Mouse (Mus musculus): Measurements from ENCODE around the gene Nbeal2.
A peak's percentile ranks its signal among the peaks of the same experiment; 100 is the strongest.

Nbeal2 gene

DNA sequence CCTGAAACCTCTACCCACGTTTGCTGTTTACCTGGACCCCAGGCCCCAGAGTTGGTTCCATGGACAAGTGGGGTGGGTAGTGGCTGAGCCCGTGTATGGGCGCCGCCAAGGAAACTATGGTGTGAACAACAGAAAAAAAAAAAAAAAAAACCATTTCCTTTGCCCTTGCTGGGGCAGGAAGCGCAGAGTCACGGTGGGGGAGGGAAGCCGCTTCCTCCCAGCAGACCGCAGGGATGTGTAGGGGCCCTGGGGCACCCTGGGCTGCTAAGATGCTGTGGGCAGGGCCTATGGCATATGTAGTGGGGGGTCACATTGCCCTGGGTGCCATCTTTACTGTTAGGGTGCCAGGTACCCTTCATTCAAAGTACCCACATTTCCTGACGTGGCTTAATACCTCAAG lies 8.7 kb downstream of the Nbeal2 start:
- DNase-seq (ENCODE audit: low spot score) = no peak

DNA sequence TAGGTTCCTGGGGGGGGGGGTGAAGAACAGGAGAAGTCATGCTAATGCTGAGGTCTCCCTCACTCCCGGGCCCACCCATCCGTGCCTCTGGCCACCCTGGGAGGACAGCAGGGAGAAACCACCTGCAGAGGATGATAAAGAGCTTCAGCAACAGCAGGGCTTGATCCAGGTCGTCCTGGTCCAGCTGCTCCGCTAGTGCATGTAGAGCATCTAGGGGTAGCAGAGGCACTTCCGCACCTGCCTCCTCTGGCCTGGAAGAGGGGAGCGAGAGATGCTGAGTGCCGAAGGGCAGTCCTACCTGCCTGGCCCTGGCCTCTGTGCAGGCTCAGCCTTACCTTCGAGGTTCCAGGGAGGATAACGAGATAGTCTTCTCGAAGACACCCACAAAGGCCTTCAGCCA lies 9.7 kb downstream of the Nbeal2 start:
- no peak for DNase-seq (ENCODE audit: low spot score)

DNA sequence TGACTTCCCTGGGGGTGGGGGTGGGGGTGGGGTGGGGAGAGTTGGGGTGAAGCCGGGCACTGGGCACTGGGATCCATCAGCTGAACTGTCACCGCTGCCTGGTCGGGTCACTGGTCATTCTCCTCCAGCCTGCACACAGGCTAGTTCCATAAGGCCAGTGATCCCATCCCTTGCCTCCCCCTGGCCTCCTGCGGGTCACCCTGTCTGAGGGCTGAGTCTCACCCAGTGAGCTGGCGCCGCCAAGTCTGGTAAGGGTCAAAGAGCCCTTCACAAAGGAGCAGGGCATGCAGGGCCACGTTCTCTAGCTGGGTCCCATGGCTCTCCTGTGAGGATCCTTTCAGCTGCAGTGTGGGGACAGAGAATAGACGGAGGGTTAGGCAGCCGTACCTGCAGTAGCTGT lies 10.2 kb downstream of the Nbeal2 start:
- DNase-seq (ENCODE audit: low spot score) = no peak

DNA sequence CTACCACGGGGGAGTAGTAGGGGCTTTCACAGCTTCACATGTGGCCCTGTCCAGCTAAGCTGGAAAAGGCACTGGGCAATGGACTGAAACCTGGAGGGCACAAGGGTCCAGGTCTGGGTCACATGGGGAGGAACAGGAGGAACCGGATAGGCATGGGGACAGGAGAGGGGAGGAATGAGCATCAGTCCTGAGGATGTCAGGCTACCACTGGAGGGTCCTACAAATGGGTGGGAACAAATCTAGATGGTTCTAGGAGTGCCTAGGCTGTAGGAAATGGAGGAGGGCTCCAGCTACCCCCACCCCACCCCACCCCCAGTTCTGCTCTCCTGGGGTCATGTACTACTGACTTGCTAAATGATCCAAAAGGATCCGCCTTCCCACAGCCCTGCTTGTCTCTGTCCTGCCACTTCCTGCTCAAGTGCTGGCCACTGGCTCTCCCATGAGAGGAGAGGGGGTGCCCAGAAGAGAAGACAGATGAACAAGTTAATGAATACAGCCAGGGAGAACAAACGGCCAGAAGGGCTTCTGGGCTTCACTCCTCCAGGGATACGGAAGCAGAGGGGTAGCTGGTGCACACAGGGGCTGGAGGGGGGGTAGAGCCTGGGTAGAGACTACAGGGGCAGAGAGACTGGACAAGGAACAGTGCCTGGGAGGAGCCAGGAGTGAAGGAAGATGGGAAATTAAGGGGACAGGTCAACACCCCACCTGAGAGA lies 11.0 kb downstream of the Nbeal2 start:
- DNase-seq (ENCODE audit: low spot score) = no peak

DNA sequence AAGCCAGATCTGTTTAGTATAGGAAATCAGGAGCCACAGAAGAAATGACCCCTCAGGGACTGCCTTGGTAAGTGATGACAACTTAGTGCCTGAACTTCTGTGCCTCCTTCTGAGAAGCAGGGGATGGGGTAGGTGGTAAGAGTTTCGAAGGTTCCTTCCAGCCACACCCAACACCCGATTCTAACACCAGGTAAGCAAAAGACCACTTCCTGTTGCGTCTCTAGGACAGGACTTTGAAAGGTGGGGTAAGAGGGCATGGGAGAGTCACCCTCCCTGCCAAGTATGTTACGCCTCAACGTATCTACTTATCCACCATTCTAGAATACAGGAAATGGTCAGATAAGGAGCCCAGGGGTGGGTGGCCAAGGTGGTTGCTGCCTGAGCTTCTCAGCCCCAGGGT lies 13.0 kb downstream of the Nbeal2 start:
- no peak for DNase-seq (ENCODE audit: low spot score)

DNA sequence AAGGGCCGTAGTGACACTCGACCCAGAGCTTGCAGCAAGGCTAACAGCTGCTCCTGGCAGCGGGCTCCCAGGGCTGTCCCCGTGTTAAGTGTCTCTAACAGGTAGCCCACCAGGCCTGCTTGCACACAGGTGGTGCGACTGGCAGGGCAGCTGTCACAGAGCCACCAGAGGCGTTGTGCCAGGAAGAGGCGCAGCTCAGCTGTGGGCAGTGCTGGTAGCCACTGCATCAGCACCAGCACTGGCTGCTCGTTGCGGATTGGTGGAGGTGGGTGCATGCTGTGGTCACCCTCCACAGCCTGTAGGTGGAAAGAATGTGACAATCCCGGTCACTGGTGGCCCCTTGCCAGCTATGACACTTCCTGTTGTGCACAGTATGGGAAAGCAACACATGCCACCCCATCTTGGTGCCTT lies 15.3 kb downstream of the Nbeal2 start:
- DNase-seq (ENCODE audit: low spot score) = no peak

DNA sequence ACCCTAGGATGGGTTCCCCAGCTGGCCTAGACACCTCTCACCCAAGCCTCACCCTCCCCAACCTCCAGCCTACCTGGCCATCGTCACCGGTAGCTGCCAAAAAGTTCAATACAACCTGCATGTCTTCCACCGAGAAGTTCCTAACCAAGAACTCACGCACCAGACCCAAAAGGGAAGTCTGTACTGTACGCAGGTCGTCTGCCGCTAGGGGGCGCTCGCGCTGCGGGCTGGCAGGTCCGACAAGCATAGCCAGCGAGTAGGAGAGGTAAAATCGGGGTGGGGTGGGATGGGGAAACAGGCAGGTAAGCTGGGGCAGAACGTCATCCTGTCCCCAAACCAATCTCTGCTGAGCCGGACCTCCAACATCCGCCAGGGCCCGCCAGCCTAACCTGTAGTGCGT lies 18.7 kb downstream of the Nbeal2 start:
- DNase-seq (ENCODE audit: low spot score) = peak; percentile 85

DNA sequence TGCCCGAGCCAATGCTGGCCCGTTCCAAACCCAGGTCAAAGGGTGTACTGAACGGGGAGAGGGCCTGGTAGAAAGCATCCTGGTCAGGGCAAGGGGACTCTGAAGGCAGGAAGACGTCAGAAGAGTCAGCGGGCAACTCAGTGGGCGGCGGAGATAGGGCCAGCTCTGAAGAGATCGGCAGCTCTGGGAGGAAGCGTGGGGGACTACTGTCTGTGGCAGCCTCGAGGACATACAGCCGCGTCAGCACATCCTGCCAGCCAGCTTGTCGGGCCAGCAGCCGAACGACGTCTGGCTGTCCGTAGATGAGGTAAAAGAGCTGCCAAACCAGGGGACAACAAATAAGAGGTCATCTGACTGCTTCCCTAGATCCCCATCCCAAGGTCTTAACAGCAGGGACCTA lies 20.1 kb downstream of the Nbeal2 start:
- no peak for DNase-seq (ENCODE audit: low spot score)

DNA sequence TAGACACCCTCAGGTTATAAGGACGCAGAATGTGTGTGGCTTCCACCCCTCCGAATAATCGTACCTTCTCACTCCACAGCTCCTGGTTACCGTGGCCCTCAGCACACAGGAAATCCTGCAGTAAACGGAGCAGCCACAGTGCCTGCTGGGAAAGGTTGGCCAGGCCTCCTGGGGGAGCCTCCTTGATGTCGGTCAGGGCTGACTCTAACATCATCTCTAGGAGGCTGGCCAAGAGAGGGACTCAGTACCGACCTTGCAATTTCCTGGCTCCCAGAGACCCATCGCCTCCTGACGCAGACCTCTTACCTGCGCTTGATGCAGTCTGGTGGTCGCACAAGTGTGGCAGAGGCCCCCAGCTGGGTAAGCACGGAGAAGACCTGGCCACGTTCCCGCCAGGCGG lies 21.3 kb downstream of the Nbeal2 start:
- no peak for DNase-seq (ENCODE audit: low spot score)

DNA sequence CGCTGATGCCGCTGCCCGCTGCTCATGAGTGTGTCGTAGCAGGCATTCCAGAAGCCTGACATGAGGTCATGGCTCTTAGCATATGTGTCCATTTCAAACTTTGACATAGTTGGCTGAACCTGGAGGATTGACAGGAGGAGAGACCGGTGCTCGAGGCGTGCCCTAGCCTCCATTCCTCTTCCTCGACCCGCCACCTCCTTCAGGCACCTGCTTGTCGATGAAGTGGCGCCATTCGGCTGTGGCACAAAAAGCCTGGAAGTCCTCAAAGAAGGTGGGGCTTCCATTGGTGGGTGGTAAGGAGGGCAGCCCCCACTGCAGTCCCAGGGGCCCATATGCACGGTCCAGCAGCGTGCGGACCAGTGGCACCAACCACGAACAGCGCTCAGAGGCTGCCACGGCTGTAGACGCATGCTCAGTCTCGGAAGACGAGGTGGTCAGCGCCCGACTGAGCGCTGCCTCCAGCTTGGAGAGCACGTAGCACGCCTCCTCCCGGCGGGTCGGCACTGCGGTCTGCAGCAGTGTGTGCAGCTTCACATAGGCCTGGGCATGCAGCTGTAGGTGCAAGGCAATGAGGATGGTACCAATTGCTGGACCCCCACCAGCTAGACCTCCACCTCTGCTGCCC lies 22.2 kb downstream of the Nbeal2 start:
- DNase-seq (ENCODE audit: low spot score) = peak; percentile 58

DNA sequence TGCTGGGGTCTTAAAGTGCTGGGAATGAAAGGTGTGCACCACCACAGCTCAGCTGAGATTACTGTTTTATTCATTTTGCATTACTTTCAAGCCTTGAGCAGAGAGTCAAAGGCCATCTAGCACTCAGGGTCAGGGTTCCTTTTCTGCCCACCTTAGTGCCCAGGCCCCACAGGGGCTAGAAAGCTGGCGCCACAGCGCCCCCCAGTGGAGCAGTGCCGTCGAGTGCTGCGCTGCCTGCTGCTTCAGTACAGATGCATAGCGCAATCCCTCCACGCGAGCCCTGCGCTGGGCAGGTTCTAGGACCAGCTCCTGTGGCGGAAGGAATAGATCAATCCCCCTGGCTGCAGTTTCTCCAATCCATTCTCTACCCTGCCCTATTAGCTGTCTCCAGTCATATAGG lies 22.8 kb downstream of the Nbeal2 start:
- DNase-seq (ENCODE audit: low spot score) = peak; percentile 85

DNA sequence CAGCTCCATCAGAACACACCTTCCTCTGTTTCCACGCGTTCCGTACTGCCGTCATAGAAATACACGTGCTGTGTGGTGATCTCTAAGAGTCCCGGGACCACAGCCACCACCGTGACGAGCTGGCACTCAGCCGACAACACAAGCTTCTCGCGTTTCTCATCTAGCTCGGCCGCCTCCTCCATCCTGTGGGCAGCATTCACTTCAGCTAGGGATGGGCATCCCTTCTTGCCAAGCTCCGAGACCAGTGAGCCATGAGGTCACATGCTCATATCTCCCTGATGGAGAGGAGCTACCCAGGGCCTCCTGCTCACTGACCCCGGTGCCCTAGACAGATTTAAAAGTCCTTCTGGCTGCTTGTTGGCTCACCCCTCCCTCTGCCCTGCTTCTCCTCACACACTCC lies 23.8 kb downstream of the Nbeal2 start:
- DNase-seq (ENCODE audit: low spot score) = no peak

DNA sequence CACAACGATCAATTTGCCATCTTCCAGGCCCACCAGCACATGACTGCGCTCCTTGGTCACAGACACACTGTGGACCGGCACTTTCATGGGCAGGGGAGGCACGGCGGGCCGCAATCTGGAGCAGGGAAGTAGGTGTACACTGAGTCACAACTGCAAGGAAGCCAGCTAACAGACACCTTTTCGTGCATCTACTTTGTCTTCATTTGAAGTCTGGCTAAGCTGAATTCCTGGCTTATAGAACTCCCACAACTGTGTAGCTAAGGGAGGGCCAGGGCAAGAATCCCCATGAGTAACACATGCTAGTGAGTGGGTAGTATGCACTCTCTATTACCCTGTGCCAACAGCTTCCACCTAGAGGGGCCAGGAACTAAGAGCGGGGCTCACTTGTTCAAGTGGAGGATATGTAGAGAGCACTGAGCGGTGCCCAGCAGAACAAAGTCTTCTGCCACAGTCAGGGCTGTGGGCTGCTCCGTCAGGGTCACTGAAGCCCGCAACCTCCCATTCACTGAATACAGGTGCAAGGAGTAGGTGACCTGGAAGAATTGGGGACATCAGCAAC lies 28.5 kb downstream of the Nbeal2 start:
- no peak for DNase-seq (ENCODE audit: low spot score)

DNA sequence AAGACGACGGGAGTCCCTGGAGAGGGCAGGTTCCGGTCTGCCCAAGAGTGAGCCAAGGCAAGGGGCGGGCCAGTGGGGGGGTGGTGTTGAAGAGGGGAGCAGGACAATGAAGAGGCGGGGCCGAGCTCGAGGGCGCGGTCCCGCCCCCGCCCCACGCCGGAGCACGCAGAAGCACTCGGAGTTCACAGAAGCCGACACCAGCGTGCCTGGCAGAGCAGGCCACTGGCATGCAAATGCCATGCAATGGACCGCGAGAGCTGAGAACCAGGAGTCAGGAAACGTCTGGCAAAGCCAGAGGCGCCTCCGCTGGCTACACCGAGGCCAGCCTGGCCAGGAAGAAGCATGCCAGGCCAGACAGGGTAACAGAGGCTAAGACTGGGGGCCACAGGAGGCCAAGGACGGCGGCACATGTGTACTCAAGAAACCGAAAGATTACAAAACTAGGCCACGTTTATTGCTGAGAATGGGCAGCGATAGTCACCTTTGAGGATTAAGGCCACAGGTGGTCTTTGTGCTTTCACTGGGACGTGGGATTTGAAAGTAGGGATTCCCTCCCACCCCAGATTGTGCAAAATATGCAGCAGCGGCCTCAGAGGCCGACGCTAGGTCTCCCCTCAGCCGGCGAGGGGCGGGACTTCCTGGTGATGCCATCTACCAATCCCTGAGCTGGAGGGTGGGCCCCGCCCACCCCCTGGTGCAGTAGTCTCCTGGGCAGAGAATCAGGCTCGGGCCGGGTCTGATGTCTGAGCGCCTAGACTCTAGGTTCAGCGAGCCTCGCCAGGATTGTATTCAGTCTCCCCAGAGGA lies 29.4 kb downstream of the Nbeal2 start, which contains the start of gene Nradd:
TSS of gene Nradd (minus strand) at position 92 of the 806 bp plus-strand sequence.
- DNase-seq (ENCODE audit: low spot score) = peak; percentile 98

DNA sequence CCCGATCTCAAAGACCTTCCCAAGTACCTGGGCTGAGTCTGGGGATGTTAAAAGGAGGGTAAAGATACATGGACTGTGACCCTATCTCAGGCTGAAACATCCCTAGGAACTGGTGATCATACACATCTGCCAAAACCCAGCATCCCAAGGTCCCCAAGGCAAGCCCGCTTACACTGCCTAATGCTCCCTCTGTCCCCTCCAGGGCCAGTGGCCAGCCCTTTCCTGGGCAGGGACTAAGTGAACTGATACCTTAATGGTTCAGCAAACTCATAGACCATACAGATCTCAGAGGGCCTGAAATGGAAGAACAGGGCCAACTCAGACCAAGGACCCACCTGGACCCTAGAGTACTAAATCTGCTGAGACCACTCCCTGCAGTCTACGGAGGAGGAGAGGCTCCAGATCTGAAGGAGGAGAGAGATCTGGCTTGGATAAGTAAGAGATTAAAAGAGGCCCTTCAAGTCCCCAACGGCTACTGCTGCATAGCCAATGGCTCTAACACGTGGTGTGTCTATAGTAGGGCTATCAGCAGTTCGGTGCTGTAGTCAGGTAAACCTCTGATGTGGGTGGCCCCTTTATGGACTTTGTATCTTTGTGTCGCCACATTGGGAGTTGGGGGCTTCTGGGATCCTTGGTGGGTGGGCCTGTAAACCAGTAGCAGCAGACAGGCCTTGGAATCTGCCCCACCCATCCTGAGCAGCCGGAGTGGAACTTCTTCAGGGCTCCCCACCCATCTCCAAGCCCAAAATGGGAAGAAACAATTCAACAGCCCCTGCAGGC lies 30.4 kb downstream of the Nbeal2 start:
- DNase-seq (ENCODE audit: low spot score) = peak; percentile 21

DNA sequence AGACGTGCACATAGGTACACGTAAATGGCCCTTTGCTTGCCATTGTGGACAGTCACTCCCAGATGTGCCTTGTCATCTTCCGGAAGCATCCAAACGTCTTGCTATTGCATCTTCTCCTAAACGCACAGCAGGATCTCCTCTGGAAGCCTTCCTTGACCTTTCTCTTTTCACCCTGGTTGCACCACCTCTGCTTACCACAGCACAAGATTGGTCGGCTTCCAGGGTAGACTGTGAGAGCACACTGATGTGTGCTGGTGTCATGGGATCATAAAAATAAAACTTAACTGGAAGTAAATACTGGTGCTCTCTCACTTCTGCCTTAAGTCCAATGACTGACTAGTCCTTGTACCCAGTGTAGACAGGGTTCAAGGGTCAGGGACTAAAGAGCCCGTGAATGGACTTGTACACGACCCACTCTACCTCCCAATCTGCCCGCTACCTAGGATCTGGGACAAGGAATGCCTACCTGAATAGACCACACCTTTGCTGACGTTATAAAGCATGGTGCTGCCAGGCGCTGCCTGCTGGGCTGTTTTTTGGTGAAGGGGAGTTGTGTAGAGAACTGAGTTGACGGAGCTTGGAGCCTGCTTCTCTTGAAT lies 31.2 kb downstream of the Nbeal2 start:
- DNase-seq (ENCODE audit: low spot score) = no peak

DNA sequence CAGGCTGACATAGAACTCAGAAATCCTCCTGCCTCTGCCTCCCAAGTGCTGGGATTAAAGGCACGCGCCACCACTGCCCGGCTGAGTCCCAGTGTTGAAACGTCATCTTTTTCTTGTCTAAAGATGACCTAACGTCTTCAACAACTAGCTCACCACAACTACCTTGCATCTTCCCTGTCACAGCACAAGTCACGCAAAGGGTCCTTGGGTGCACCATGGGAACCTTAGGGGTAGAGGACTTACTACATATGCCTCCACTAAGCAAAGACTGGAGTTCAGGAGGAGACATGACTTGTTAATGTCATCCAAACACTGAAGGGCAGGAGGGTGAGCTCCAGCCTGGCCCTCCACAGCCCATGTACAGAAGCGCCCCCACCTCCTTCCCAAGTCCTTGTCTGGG lies 33.3 kb downstream of the Nbeal2 start:
- no peak for DNase-seq (ENCODE audit: low spot score)

DNA sequence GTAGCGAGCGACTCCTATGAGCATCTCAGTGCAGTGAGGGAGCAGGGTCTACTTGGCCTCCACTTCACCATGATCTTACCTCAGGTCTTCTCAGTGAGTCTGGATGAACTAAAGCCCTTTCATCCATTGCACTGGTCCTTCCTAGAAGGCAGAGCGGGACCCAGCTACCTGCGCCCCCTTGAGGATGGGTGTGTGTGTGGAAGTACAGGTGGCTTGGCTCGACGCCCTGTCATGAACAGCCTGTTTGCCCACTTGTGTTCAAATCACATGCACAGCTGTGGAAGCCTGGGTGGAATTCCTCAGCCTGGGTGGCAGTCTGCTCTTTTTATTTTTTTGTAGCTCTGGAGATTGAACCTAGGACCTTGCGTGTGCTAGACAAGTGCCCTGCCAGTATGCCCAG lies 33.8 kb downstream of the Nbeal2 start:
- DNase-seq (ENCODE audit: low spot score) = no peak

DNA sequence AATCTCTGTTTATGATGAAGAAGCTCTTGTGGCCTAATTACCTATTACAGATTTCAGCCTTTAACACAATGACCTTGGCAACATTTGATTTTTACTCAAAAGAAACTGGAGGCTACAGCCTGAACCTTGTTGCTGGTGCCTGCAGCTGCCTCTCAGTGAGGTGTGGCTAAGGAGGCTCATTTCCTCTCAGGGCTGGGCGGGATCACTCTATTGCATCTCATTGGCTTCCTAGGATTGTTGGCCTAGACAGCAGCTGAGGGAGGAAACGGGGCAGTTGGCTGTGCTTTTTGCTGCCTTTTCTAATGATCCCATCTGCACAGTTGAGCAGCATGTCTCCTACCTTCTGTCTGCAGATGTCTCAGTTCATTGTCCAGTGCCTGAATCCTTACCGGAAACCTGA lies 36.9 kb downstream of the Nbeal2 start:
- DNase-seq (ENCODE audit: low spot score) = no peak

DNA sequence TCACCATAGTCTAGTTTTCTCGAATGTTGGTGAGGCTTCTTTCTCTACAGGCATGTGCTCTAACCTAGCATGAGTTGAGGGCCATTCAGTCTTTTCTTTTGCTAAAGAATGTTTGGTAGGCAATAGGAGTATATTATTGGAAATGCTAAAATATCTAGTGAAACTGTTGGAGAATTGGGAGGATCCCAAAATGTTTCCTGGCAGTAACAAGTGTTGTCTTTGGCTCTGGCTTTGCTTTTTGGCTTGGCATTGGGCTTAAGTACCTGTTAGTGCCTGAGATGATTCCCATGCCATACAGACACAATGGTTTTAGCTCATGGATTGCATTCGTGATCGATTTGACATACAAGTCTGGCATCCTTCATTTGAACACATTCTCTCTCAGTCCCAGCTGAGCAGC lies 42.5 kb downstream of the Nbeal2 start:
- DNase-seq (ENCODE audit: low spot score) = no peak

DNA sequence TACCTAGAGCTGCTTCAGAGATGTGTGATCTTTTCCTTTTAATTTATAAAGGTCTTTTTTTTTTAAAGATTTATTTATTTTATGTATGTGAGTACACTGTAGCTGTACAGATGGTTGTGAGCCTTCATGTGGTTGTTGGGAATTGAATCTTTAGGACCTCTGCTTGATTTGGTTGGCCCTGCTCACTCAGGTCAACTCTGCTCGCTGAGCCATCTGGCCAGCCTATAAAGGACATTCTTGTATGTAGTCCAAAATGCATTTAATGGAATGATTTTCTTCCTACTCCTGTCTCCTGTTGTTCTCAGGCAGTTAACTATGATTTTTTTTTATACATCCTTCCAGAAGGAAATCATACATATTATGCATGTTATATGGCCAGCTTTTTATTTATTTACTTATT lies 70.4 kb downstream of the Nbeal2 start:
- no peak for DNase-seq (ENCODE audit: low spot score)

DNA sequence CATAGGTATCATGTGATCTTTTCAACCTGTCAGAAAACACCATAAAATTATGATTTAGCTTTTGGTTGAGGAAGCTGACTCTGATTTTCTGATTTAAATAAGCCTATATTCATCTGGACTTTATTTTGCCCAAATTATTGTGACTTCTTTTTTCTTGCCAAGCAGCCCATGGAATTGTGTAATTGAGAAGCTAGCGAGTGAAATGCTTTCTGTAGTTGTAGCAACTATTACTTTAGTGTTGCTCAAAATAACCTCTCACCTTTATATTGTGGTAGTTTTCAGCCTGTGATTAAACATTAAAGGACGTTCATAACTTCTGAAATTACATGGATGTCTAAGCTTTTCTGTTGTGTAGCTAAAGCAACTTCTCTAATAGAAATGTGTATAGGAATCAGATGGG lies 71.8 kb downstream of the Nbeal2 start:
- no peak for DNase-seq (ENCODE audit: low spot score)

Measured in embryo, embryonic 10.5 days (tissue).